Mouse (Mus musculus): ENCODE results near the gene Cabp4. TPM values are rescaled to one million over a fixed set of nuclear protein-coding genes. Genes with fewer than 3 reads are reported as not detected.

Gene Cabp4
- polyA plus RNA-seq, 1 experiment: 0.04 TPM

DNA sequence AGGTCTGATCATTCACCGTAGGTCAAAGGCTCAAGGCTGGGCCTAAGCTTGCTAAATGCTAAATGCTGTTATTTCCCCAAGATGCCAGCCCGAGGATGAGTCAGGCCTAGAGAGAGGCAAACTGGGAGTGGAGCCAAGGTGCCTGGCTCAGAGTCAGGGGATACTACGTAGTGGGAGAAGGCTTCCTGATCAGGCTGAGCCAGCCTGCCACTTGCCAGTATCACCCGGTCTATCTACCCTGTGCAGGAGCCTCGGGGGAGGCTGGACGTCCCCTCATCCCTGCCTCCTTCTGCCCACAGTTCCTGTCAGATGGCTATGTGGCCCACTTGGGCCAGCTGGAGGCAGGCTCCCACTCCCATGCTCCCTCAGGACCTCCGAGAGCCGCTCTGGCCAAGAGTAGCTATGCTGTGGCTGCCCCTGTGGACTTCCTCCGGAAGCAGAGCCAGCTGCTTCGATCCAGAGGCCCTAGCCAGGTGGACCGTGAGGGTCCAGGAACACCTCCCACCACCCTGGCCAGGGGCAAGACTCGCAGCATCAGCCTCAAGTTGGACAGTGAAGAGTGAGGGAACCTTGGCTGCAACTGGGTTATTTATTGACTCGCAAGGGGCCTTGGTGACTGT lies 30.5 kb downstream of the Cabp4 start:
- TF ChIP-seq FOSL1 (IDR thresholded peaks at IDR 0.05; ENCODE audit: insufficient read depth, low read length, poor library complexity, severe bottlenecking): peak; percentile 18
- TF ChIP-seq CTCF (IDR thresholded peaks at IDR 0.05; ENCODE audit: control insufficient read depth, insufficient read depth, insufficient read length): no peak
- Histone ChIP-seq H3K36me3 (ENCODE audit: control insufficient read depth, insufficient read depth) (peaks cover 82% of the 10 kb centered on the region), H3K79me3 (ENCODE audit: low read depth) (no peaks in the 10 kb centered on the region), H3K79me2 (ENCODE audit: control insufficient read depth, insufficient read depth) (peaks cover 9% of the 10 kb centered on the region), H3K27me3 (ENCODE audit: control insufficient read depth, insufficient read depth, insufficient read length) (no peaks in the 10 kb centered on the region), H3ac (ENCODE audit: control insufficient read depth, insufficient read length, low read depth) (peak overlapping the region; percentile 33), H3K4me3 (ENCODE audit: insufficient read depth, poor library complexity, severe bottlenecking) (no peak overlapping the region)

DNA sequence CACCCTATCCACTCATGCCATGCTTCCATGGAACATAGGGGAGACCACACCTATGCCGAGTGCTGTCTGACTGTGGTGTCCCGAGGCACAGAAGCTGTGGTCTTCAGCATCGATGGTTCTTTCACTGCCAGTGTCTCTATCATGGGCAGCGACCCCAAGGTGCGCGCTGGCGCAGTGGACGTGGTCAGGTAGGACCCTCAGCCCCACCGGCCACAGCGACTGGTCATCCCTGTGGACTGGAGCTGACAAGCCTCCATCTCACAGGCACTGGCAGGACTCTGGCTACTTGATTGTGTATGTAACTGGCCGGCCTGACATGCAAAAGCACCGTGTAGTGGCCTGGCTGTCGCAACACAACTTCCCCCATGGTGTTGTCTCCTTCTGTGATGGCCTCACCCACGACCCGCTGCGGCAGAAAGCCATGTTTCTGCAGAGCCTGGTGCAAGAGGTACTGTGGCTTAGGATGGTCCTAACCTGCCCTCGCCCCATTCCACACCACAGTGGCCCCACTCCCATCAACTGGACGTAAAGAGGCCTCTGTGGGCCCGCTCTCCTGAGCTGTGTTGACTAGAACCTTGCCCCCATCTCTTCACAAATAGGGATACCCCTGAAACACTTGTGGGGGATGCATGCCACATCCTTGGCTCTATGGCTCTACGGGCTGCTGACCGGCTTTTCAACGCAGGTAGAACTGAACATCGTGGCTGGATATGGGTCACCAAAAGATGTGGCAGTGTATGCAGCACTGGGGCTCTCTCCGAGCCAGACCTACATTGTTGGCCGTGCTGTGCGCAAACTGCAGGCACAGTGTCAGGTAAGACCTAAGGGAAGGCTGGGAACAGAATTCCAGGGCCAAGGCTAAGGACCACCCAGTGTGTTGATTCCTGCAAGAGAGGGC lies 31.5 kb downstream of the Cabp4 start:
- H3K36me3 ChIP-seq (ENCODE audit: control insufficient read depth, insufficient read depth): peaks cover 92% of the 10 kb centered on the region
- peak overlapping the region; percentile 26 for H3ac ChIP-seq (ENCODE audit: control insufficient read depth, insufficient read length, low read depth)

DNA sequence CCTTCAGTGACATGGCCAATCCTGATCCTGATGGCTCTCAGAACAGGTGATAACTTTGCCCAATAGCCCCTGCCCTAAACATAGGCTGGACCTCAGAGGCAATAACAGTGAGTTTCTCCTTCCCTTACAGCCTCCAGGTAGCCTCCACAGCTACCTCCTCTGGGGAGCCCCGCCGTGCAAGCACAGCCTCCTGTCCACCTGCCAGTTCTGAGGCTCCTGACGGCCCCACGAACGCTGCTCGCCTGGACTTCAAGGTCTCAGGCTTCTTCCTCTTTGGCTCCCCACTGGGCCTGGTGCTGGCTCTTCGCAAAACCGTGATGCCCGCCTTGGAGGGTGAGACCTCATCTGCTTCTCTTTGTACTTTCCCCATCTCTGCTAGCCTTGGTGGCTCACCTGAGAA lies 35.3 kb downstream of the Cabp4 start:
- H3K4me3 ChIP-seq (ENCODE audit: insufficient read depth, poor library complexity, severe bottlenecking): no peak overlapping the region
- TF ChIP-seq FOSL1 (IDR thresholded peaks at IDR 0.05; ENCODE audit: insufficient read depth, low read length, poor library complexity, severe bottlenecking): no peak
- no peak for TF ChIP-seq USF1 (IDR thresholded peaks at IDR 0.05; ENCODE audit: low read depth)
- TF ChIP-seq MAX (IDR thresholded peaks at IDR 0.05): no peak
- no peak for TF ChIP-seq CTCF (IDR thresholded peaks at IDR 0.05; ENCODE audit: control insufficient read depth, insufficient read depth, insufficient read length)
- TF ChIP-seq MYOG (IDR thresholded peaks at IDR 0.05; ENCODE audit: control insufficient read depth, extremely low read depth, insufficient read length): no peak
- no peak for TF ChIP-seq CEBPB (IDR thresholded peaks at IDR 0.05; ENCODE audit: low read depth)
- no peak for TF ChIP-seq MYOD1 (IDR thresholded peaks at IDR 0.05; ENCODE audit: control insufficient read depth, insufficient read length, low read depth)
- H3K36me3 ChIP-seq (ENCODE audit: control insufficient read depth, insufficient read depth): peaks cover 74% of the 10 kb centered on the region
- no peaks in the 10 kb centered on the region for H3K79me3 ChIP-seq (ENCODE audit: low read depth)
- H3K27me3 ChIP-seq (ENCODE audit: control insufficient read depth, insufficient read depth, insufficient read length): no peaks in the 10 kb centered on the region
- no peaks in the 10 kb centered on the region for H3K79me2 ChIP-seq (ENCODE audit: control insufficient read depth, insufficient read depth)
- no peak overlapping the region for H3ac ChIP-seq (ENCODE audit: control insufficient read depth, insufficient read length, low read depth)

More for the DNA sequence above, 31.5 kb downstream of the Cabp4 start:
- Histone ChIP-seq H3K79me2 (ENCODE audit: control insufficient read depth, insufficient read depth) (peaks cover 3% of the 10 kb centered on the region), H3K4me3 (ENCODE audit: insufficient read depth, poor library complexity, severe bottlenecking) (no peak overlapping the region), H3K27me3 (ENCODE audit: control insufficient read depth, insufficient read depth, insufficient read length) (no peaks in the 10 kb centered on the region), H3K79me3 (ENCODE audit: low read depth) (no peaks in the 10 kb centered on the region)
- no peak for TF ChIP-seq MYOD1 (IDR thresholded peaks at IDR 0.05; ENCODE audit: control insufficient read depth, insufficient read length, low read depth)
- no peak for TF ChIP-seq USF1 (IDR thresholded peaks at IDR 0.05; ENCODE audit: low read depth)
- no peak for TF ChIP-seq CTCF (IDR thresholded peaks at IDR 0.05; ENCODE audit: control insufficient read depth, insufficient read depth, insufficient read length)
- no peak for TF ChIP-seq MYOG (IDR thresholded peaks at IDR 0.05; ENCODE audit: control insufficient read depth, extremely low read depth, insufficient read length)
- TF ChIP-seq FOSL1 (IDR thresholded peaks at IDR 0.05; ENCODE audit: insufficient read depth, low read length, poor library complexity, severe bottlenecking): no peak
- TF ChIP-seq CEBPB (IDR thresholded peaks at IDR 0.05; ENCODE audit: low read depth): no peak
- TF ChIP-seq MAX (IDR thresholded peaks at IDR 0.05): no peak

DNA sequence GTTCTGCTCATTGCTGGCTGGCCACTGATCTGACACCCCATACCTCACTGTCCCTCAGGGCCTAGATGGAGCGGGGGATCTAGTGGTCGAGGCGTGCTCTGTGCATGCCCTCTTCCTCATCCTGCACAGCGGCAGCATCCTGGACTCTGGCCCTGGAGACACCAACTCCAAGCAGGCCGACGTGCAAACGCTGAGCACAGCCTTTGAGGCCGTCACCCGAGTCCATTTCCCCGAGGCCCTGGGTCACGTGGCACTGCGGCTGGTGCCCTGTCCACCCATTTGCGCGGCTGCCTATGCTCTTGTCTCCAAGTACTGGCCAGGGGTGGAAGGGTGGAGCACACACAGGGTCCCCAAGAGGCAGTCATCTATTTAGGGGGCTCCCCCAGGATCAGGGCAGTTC lies 37.2 kb downstream of the Cabp4 start:
- H3K36me3 ChIP-seq (ENCODE audit: control insufficient read depth, insufficient read depth): peaks cover 76% of the 10 kb centered on the region
- no peaks in the 10 kb centered on the region for H3K27me3 ChIP-seq (ENCODE audit: control insufficient read depth, insufficient read depth, insufficient read length)
- peaks cover 7% of the 10 kb centered on the region for H3K79me2 ChIP-seq (ENCODE audit: control insufficient read depth, insufficient read depth)
- H3K4me3 ChIP-seq (ENCODE audit: insufficient read depth, poor library complexity, severe bottlenecking): no peak overlapping the region
- no peak overlapping the region for H3ac ChIP-seq (ENCODE audit: control insufficient read depth, insufficient read length, low read depth)
- no peaks in the 10 kb centered on the region for H3K79me3 ChIP-seq (ENCODE audit: low read depth)
- TF ChIP-seq CTCF (IDR thresholded peaks at IDR 0.05; ENCODE audit: control insufficient read depth, insufficient read depth, insufficient read length): no peak
- no peak for TF ChIP-seq MYOD1 (IDR thresholded peaks at IDR 0.05; ENCODE audit: control insufficient read depth, insufficient read length, low read depth)
- TF ChIP-seq USF1 (IDR thresholded peaks at IDR 0.05; ENCODE audit: low read depth): no peak
- TF ChIP-seq MYOG (IDR thresholded peaks at IDR 0.05; ENCODE audit: control insufficient read depth, extremely low read depth, insufficient read length): no peak
- TF ChIP-seq CEBPB (IDR thresholded peaks at IDR 0.05; ENCODE audit: low read depth): no peak
- TF ChIP-seq FOSL1 (IDR thresholded peaks at IDR 0.05; ENCODE audit: insufficient read depth, low read length, poor library complexity, severe bottlenecking): no peak
- no peak for TF ChIP-seq MAX (IDR thresholded peaks at IDR 0.05)

DNA sequence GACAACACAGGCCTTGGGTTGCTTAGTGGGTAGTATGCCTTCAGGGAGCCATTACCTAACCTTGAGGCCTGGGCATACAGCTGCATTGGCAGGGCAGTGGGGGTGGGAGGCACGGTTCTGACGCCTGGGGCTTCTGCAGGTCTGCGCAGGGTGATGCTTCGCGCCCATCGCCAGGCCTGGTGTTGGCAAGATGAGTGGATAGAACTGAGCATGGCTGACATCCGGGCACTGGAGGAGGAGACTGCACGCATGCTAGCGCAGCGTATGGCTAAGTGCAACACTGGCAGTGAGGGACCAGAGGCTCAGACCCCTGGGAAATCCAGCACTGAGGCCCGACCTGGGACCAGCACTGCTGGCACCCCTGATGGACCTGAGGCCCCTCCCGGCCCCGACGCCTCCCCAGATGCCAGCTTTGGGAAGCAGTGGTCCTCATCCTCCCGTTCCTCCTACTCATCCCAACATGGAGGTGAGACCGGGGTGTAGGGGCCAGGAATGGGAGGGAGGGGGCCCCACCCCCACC lies 39.1 kb downstream of the Cabp4 start:
- peaks cover 23% of the 10 kb centered on the region for H3K79me2 ChIP-seq (ENCODE audit: control insufficient read depth, insufficient read depth)
- TF ChIP-seq MYOD1 (IDR thresholded peaks at IDR 0.05; ENCODE audit: control insufficient read depth, insufficient read length, low read depth): no peak
- TF ChIP-seq FOSL1 (IDR thresholded peaks at IDR 0.05; ENCODE audit: insufficient read depth, low read length, poor library complexity, severe bottlenecking): no peak
- TF ChIP-seq MYOG (IDR thresholded peaks at IDR 0.05; ENCODE audit: control insufficient read depth, extremely low read depth, insufficient read length): no peak
- TF ChIP-seq USF1 (IDR thresholded peaks at IDR 0.05; ENCODE audit: low read depth): no peak
- peaks cover 60% of the 10 kb centered on the region for H3K36me3 ChIP-seq (ENCODE audit: control insufficient read depth, insufficient read depth)
- H3K79me3 ChIP-seq (ENCODE audit: low read depth): peaks cover 9% of the 10 kb centered on the region
- no peaks in the 10 kb centered on the region for H3K27me3 ChIP-seq (ENCODE audit: control insufficient read depth, insufficient read depth, insufficient read length)
- H3ac ChIP-seq (ENCODE audit: control insufficient read depth, insufficient read length, low read depth): no peak overlapping the region
- no peak overlapping the region for H3K4me3 ChIP-seq (ENCODE audit: insufficient read depth, poor library complexity, severe bottlenecking)
